Mouse (Mus musculus) megakaryocyte progenitor cell, adult 5-6 weeks (primary cell): ENCODE measurements around the gene N4bp2l2. TPM values are rescaled to one million over a fixed set of nuclear protein-coding genes. Genes with fewer than 3 reads are reported as not detected.
"Not testable (repeated sequence)": the region's sequence is repeated elsewhere in the genome, so short reads cannot be mapped to it uniquely, and the experiment has no call there.

ENCODE experiments used
- ATAC-seq: replicated peaks from 2 replicates; pipeline ENCODE4 v1.8.0; 2016; ENCODE audit warnings: mild to moderate bottlenecking, moderate TSS enrichment, inconsistent platforms; ENCODE audit not compliant: poor library complexity
- total RNA-seq, 2 experiments: library from RNA; stranded (forward) in 1 of 2; stranded (reverse) in 1 of 2; fragments of 157-497, 149-512 nt in 1 of 2; fragments of 200-1000 nt in 1 of 2; gene quantifications; 2 replicates each; pipeline versions ENCODE4 v1.2.3 to v1.2.4; 2015 to 2017

N4bp2l2 gene
- total RNA-seq (2015) (79.2 and 89.9 TPM in 2 replicates), total RNA-seq (2017) (78.3 and 107 TPM in 2 replicates)

GRCm38 (mm10) chr5:150666133-150666739 lies at the start of gene N4bp2l2:
Gene N4bp2l2 (minus strand): TSS chr5:150666183.
- ATAC-seq = not testable (repeated sequence)

- ATAC-seq = no peak
These were observed 47.4 kb upstream of the N4bp2l2 start for GRCm38 (mm10) chr5:150713431-150713830.

GRCm38 (mm10) chr5:150711503-150711902 lies 45.5 kb upstream of the N4bp2l2 start:
- no peak for ATAC-seq

GRCm38 (mm10) chr5:150707181-150707580 lies 41.2 kb upstream of the N4bp2l2 start:
- 0 out of 2 replicates have a peak, but pooled peaks have one; percentile 28 for ATAC-seq

- ATAC-seq = not testable (repeated sequence)
These were observed 40.7 kb upstream of the N4bp2l2 start for GRCm38 (mm10) chr5:150706651-150707050.

- peak; percentile 90 for ATAC-seq
These were observed 36.7 kb upstream of the N4bp2l2 start for GRCm38 (mm10) chr5:150702714-150703113.

- ATAC-seq = no peak
These were observed 27.3 kb upstream of the N4bp2l2 start for GRCm38 (mm10) chr5:150693277-150693676.

- ATAC-seq = peak; percentile 65
These were observed 24.7 kb upstream of the N4bp2l2 start for GRCm38 (mm10) chr5:150690685-150691084.

- not testable (repeated sequence) for ATAC-seq
These were observed 16.9 kb upstream of the N4bp2l2 start for GRCm38 (mm10) chr5:150682862-150683261.

- ATAC-seq = no peak
These were observed 8.9 kb upstream of the N4bp2l2 start for GRCm38 (mm10) chr5:150674866-150675265.

GRCm38 (mm10) chr5:150673880-150674621 lies 8.1 kb upstream of the N4bp2l2 start:
- ATAC-seq = peak; percentile 38

- ATAC-seq = peak; percentile 92
These were observed 7.3 kb upstream of the N4bp2l2 start, which contains the start of gene Pds5b for GRCm38 (mm10) chr5:150673153-150673835. Gene Pds5b (plus strand): TSS chr5:150673739.

- ATAC-seq = no peak
These were observed 6.4 kb upstream of the N4bp2l2 start for GRCm38 (mm10) chr5:150672343-150672742.

GRCm38 (mm10) chr5:150668731-150669130 lies 2.7 kb upstream of the N4bp2l2 start:
- no peak for ATAC-seq

GRCm38 (mm10) chr5:150665132-150665954 lies 640 bp downstream of the N4bp2l2 start:
- ATAC-seq = peak; percentile 93

- ATAC-seq = no peak; the same call in 1 of the 2 replicates
These were observed 1.2 kb downstream of the N4bp2l2 start for GRCm38 (mm10) chr5:150664794-150665131.

GRCm38 (mm10) chr5:150663926-150664325 lies 2.1 kb downstream of the N4bp2l2 start:
- ATAC-seq = not testable (repeated sequence)

GRCm38 (mm10) chr5:150660296-150660695 lies 5.7 kb downstream of the N4bp2l2 start:
- ATAC-seq = not testable (repeated sequence)

- not testable (repeated sequence) for ATAC-seq
These were observed 6.6 kb downstream of the N4bp2l2 start for GRCm38 (mm10) chr5:150659425-150659824.

- ATAC-seq = no peak
These were observed 11.4 kb downstream of the N4bp2l2 start for GRCm38 (mm10) chr5:150654548-150654947.

- ATAC-seq = no peak
These were observed 13.4 kb downstream of the N4bp2l2 start for GRCm38 (mm10) chr5:150652578-150652977.
